Mouse (Mus musculus) lung, adult 2 months (tissue): ENCODE measurements around the gene Man2b2.

Source experiments
- CTCF ChIP-seq: fragments of 200-500 bp; IDR thresholded peaks from 2 replicates; pipeline ENCODE4 v1.5.1; 2011; ENCODE audit warnings: mild to moderate bottlenecking, low read length, control low read depth; ENCODE audit not compliant: insufficient read depth
- POLR2A ChIP-seq: fragments of 200-500 bp; IDR thresholded peaks from 2 replicates; pipeline ENCODE4 v1.6.1; 2011; ENCODE audit warnings: low read depth, mild to moderate bottlenecking, control low read depth, low read length, borderline replicate concordance; ENCODE audit errors: extremely low read depth

- no peak for TF ChIP-seq CTCF
- TF ChIP-seq POLR2A, result no peak
These were observed 10.7 kb downstream of the Man2b2 start for GRCm38 (mm10) chr5:36819742-36820141.
